Mouse (Mus musculus) left cerebral cortex, postnatal 4 days (tissue): ENCODE measurements around the gene Gimap4. TPM values are rescaled to one million over a fixed set of nuclear protein-coding genes. Genes with fewer than 3 reads are reported as not detected.

Experiments used
- DNase-seq: peaks from one replicate; pipeline ENCODE4 v3.0.0-alpha.2; 2022
- intact Hi-C: fragments of 180-260 bp; cut with DNase I; formaldehyde crosslinking; loops from one replicate; pipeline ENCODE4 v1.15.1; 2025
- total RNA-seq, 2 experiments: library from RNA; stranded (reverse); gene quantifications; 2 replicates each; pipeline ENCODE4 v1.2.3; 2021

Gene Gimap4
- total RNA-seq, result 1 to 10 TPM in 1 of 2 experiments, under 1 TPM in 1; 0.77 to 1.4 TPM

DNA sequence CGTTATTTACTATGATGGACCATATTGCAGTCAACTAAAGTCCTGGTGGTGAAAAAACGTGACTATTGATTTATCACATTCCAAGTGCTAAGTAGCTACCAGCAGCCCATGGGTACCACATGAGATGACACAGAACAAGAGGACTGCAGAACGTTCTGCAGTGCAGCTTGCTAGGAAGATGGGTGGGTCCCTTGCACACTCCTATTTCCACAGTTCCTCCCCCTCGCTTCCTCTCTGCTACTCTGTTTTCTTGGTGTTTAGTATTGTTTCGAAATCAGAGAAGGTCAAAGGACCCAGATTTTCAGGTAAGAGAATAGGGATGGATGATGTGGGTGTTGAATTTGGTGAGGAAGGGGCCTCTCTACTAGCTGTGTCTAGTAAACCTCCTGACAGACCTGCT is at the start of gene Gimap4:
TSS of gene Gimap4 (plus strand) at position 231 of the 400 bp plus-strand sequence.
- DNase-seq, result no peak
- intact Hi-C loops, result no loop called here

DNA sequence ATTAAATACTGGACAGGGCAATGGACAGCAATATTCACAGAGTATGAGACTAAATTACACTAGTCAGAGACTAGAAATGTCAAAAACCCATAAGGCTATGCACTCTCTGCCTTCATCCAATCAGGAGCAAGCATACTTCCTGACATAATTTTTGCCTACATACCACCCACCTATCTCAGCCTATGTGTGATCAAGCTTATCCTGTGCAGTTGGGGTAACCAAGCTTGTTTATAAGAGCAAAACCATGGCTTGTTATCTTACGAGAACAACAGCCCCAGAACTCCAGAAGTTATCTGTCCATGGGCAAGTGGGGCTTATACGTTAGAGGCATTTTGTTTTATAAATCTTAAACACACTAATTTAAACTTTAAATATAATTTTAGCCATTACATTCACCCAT is 49.2 kb upstream of the Gimap4 start:
- no peak for DNase-seq
- intact Hi-C loops, result no loop called here

GRCm38 (mm10) chr6:48636515-48636914 is 47.8 kb upstream of the Gimap4 start:
- intact Hi-C loops, result no loop called here
- DNase-seq, result no peak

GRCm38 (mm10) chr6:48637811-48638500 is 46.4 kb upstream of the Gimap4 start:
- intact Hi-C loops, result no loop called here
- DNase-seq, result no peak

GRCm38 (mm10) chr6:48638553-48638952 is 45.8 kb upstream of the Gimap4 start:
- DNase-seq, result no peak
- intact Hi-C loops, result no loop called here

DNA sequence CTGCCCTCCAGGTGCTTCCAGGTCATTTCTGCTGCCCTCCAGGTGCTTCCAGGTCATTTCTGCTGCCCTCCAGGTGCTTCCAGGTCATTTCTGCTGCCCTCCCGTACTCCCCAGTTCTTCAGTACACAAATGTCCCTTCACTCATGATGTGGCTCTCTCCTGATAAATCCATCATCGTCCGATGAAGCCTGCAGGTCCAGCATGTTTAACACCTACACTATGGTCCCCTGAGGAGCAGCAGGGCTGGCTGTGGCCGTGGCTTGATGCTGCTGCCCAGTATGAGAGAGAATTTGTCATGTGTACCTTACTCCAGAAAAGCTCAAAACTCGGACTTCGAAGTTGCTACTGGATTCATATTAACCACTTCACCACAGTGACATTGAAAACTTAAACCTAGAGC is 43.0 kb upstream of the Gimap4 start:
- intact Hi-C loops, result loop anchor here (5.0 to 10.0 kb wide), 3 partner anchors 59 to 464 kb away; no protein-coding TSS in a partner anchor
- DNase-seq, result no peak

- intact Hi-C loops, result loop anchor here (5.0 to 10.0 kb wide), 3 partner anchors 61 to 466 kb away; no protein-coding TSS in a partner anchor
Observed at GRCm38 (mm10) chr6:48642764-48643292, 41.5 kb upstream of the Gimap4 start.

GRCm38 (mm10) chr6:48645660-48646308 is 38.6 kb upstream of the Gimap4 start:
- intact Hi-C loops, result loop anchor here (5.0 to 10.0 kb wide), 2 partner anchors 127 to 309 kb away; partner anchors contain the start of gene Gimap3
- DNase-seq, result peak; percentile 69

More at GRCm38 (mm10) chr6:48642764-48643292, 41.5 kb upstream of the Gimap4 start:
- peak; percentile 34 for DNase-seq

DNA sequence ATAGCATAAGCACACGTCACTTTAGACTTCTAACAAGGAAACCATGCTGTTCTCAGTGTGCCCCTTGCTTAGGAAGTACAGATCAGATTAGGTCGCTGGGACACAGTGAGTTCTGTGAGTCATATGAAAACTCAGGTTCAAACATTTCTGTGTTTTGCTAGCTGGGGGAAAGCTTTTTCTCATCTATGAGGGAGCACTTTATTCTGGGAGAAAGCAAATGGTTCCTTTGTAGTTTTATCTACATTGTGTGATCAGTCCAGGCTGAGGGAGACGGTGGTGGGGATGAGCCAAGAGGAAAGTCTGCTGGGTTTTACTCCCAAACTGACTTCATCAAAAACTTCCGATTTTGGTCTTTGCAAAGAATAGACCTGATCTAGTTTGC is 38.0 kb upstream of the Gimap4 start:
- DNase-seq, result no peak
- intact Hi-C loops, result loop anchor here (5.0 to 10.0 kb wide), 2 partner anchors 126 to 309 kb away; partner anchors contain the start of gene Gimap3

GRCm38 (mm10) chr6:48646995-48647394 is 37.4 kb upstream of the Gimap4 start, which contains the start of gene Gimap8:
TSS of gene Gimap8 (plus strand) at chr6:48647234.
- peak; percentile 44 for DNase-seq

DNA sequence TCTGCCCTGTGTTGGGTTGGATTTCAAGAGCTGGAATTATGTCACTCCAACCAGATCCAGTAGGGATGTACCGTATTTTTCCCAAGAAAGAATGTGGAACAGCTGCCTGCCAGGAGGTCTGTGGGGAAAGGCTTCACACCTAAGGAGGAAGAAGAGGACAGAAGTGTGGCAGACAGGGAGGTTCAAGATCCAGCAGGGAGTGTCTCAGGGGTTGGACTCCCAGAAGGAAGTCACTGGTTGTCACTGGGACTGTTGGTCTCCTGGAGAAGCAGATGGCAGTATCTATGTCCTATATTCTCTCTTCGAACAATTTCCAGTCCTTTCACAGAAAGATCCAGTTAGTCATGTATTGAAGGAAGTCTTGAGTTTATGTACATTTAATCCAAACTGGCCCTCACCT is 36.7 kb upstream of the Gimap4 start:
- DNase-seq, result no peak
- intact Hi-C loops, result loop anchor here (5.0 to 10.0 kb wide), 2 partner anchors 125 to 307 kb away; partner anchors contain the start of gene Gimap3

More at GRCm38 (mm10) chr6:48646995-48647394, 37.4 kb upstream of the Gimap4 start, which contains the start of gene Gimap8:
- intact Hi-C loops, result loop anchor here (5.0 to 10.0 kb wide), 2 partner anchors 125 to 308 kb away; partner anchors contain the start of gene Gimap3

DNA sequence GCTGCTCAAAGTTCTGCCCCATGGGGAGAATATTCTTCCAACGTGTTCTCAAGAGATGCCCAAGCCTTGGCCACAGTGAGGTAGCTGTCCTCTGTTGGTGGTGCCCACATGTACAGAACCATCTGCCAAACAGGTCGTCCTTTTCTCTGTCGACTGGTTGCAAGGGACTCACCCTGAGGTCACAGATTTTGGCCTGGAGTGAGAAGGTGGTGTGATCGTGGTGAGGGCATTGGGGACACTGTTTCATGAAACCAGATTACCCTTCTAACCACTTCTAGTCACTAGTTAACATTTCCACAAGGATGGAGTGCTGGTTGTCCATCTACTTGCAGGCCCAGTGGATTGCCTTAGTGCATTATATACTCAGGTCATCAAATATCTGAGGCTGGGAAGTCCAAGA is 35.6 kb upstream of the Gimap4 start:
- intact Hi-C loops, result loop anchor here (5.0 to 10.0 kb wide), 2 partner anchors 124 to 306 kb away; partner anchors contain the start of gene Gimap3
- no peak for DNase-seq

GRCm38 (mm10) chr6:48650041-48650440 is 34.3 kb upstream of the Gimap4 start:
- DNase-seq, result no peak
- intact Hi-C loops, result no loop called here

GRCm38 (mm10) chr6:48658721-48659120 is 25.6 kb upstream of the Gimap4 start:
- DNase-seq, result no peak
- intact Hi-C loops, result no loop called here

- no peak for DNase-seq
- intact Hi-C loops, result no loop called here
Observed at GRCm38 (mm10) chr6:48664750-48665149, 19.6 kb upstream of the Gimap4 start.

DNA sequence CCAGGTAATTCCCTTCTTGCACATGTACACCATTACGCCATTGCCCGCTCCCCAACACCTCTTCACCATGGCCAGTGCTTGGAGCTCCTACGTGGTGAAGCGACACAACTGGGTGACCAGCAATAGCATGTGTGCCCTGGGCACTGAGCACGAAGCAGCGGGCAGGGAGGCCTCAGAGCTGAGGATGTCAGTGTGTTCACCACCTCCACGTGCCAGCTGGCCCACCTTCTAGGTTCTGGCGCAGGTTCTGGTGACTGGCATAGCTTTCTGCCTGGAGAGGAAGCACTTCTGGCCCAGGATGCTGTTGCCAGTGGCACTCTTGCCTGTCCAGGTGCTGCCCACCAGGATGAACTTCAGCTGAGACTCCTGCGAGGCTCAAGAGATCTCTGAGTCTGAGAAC is 18.9 kb upstream of the Gimap4 start:
- DNase-seq, result no peak
- intact Hi-C loops, result no loop called here

DNA sequence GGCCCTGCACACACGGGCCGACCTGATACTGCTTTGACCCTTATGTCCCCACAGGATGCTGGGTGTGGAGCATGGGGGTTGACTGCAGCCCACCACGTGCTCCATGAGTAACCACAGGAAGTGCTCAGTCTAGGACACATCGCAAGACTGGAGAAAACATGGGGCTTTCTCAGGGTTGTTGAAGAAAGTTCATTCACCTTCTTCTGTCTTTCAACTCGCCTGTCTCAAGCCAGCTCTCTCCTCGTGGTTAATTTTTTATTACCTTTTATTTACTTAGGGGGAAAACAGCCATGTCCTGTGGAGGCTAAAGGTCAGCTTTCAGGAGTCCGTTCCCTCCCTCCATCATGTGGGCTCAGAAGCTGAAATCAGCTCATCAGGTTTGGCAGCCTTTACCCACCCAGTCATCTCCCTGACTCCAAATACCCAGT is 18.2 kb upstream of the Gimap4 start:
- intact Hi-C loops, result no loop called here
- no peak for DNase-seq

DNA sequence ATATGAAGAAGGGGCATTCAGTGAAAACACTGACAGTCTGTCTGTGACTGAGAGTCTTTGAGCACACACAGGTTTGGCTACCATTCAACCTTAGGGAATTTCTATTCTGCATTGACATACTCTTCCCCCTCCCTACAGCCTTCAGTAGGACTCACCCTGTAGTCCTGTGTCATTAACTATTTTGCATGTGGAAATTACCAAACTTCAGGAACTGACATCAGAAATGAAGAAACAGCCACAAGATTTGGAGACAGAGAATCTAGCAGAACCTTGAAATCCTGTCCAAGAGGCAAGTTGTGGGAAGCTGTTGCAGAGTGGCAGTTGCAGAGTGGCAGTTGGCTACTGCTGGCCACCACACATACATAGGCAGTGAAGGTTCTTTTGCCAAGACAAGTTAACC is 16.3 kb upstream of the Gimap4 start:
- intact Hi-C loops, result no loop called here
- DNase-seq, result no peak

GRCm38 (mm10) chr6:48669446-48669969 is 14.8 kb upstream of the Gimap4 start:
- DNase-seq, result no peak
- intact Hi-C loops, result no loop called here

DNA sequence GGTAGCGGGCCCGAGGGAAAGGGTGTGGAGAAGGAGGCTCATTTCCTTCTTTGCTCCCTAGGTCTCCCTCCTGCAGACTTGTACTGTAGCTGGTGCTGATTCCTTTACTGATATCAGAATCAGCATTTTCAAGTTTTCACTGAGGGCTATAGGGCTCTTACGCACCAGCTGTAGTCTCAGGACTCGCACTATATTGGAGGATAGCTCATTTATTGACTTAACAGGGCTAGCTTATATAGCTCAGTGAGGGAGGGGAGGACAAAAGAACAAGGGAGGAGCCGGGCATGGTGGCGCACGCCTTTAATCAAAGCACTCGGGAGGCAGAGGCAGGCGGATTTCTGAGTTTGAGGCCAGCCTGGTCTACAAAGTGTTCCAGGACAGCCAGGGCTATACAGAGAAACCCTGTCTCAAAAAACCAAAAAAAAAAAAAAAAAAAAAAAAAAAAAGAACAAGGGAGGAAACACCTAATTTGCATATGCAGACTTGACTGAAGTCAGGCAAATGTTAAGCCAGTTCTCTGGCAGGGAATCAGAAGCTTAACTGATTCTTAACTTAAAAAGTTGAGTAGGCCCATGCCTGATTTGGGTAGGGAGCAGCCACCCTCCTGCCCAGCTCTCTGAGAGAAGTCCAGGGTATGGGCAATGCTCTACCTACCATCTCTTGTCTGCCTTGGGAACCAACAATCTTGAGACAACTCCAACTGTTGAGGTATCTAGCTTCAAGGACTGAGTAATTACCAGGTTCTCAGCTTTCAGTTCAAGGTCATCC is 9.9 kb upstream of the Gimap4 start:
- intact Hi-C loops, result no loop called here
- DNase-seq, result no peak
